Mouse (Mus musculus) embryonic facial prominence, embryonic 13.5 days (tissue): Measurements from ENCODE around the gene Csrp2. TPM values are rescaled to one million over a fixed set of nuclear protein-coding genes. Genes with fewer than 3 reads are reported as not detected.

ENCODE experiments used
- ATAC-seq: fragments of 200-750 bp; cut with Nextera tagmentation; 2 replicates; pipeline ENCODE4 v1.8.0; 2017; ENCODE audit warnings: low read depth; ENCODE audit not compliant: insufficient number of reproducible peaks, insufficient read depth, low FRiP score, low TSS enrichment
- H3K27ac ChIP-seq: fragments of 300-500 bp; sonication (generic); 2 replicates; pipeline ENCODE4 v1.5.1; 2015; ENCODE audit warnings: moderate library complexity, mild to moderate bottlenecking, inconsistent platforms
- H3K27me3 ChIP-seq: fragments of 300-500 bp; sonication (generic); 2 replicates; pipeline ENCODE4 v1.6.1; 2015; ENCODE audit warnings: mild to moderate bottlenecking, inconsistent platforms
- H3K36me3 ChIP-seq: fragments of 300-500 bp; sonication (generic); 2 replicates; pipeline ENCODE4 v1.6.1; 2015; ENCODE audit warnings: mild to moderate bottlenecking, inconsistent platforms
- H3K4me1 ChIP-seq: fragments of 300-500 bp; sonication (generic); 2 replicates; pipeline ENCODE4 v1.6.1; 2015; ENCODE audit warnings: inconsistent platforms
- H3K4me2 ChIP-seq: fragments of 300-500 bp; sonication (generic); 2 replicates; pipeline ENCODE4 v1.6.1; 2015; ENCODE audit warnings: moderate library complexity, mild to moderate bottlenecking, inconsistent platforms
- H3K4me3 ChIP-seq: fragments of 300-500 bp; sonication (generic); 2 replicates; pipeline ENCODE4 v1.5.1; 2015; ENCODE audit warnings: mild to moderate bottlenecking, inconsistent platforms
- H3K9ac ChIP-seq: fragments of 300-500 bp; sonication (generic); 2 replicates; pipeline ENCODE4 v1.6.1; 2015; ENCODE audit warnings: mild to moderate bottlenecking, inconsistent platforms
- H3K9me3 ChIP-seq: fragments of 300-500 bp; sonication (generic); 2 replicates; pipeline ENCODE4 v1.6.1; 2016; ENCODE audit warnings: inconsistent platforms
- WGBS: fragments of 180-500 bp; shearing (Covaris S2); methylation state at CpG from one replicate; pipeline ENCODE4 v1.1.7; 2015; ENCODE audit warnings: mixed read lengths; 5-methylcytosine and 5-hydroxymethylcytosine counted together
- polyA plus RNA-seq: library from polyadenylated mRNA; unstranded; fragments of >200 nt; fragmentation: Nextera tagmentation; extraction: Ambion mirVana; gene quantifications from 2 replicates; pipeline ENCODE4 v1.2.1, GENCODE M21; 2015

Csrp2 gene
- 149 and 155 TPM in 2 replicates for polyA plus RNA-seq

GRCm38 (mm10) chr10:110919531-110920343, at the start of gene Csrp2:
Gene Csrp2 (plus strand): TSS chr10:110919789.
- H3K9ac ChIP-seq, result peak within 1 kb of the TSS; percentile 87
- ATAC-seq, result peak; percentile 85
- under 1% methylated on average over 60 of the region's 67 CpGs for WGBS
- peak within 1 kb of the TSS; percentile 72 for H3K4me3 ChIP-seq
- H3K36me3 ChIP-seq, result no peaks in the 10 kb centered on the region
- H3K9me3 ChIP-seq, result no peaks in the 10 kb centered on the region
- H3K27me3 ChIP-seq, result no peaks in the 10 kb centered on the region
- H3K4me1 ChIP-seq, result peaks cover 42% of the 10 kb centered on the region
- H3K27ac ChIP-seq, result peak within 1 kb of the TSS; percentile 98
- H3K4me2 ChIP-seq, result peak within 1 kb of the TSS; percentile 90

GRCm38 (mm10) chr10:110874853-110875252, 44.7 kb upstream of the Csrp2 start:
- no peak overlapping the region for H3K27ac ChIP-seq
- no peak overlapping the region for H3K9ac ChIP-seq
- H3K4me1 ChIP-seq, result peaks cover 23% of the 10 kb centered on the region
- H3K4me3 ChIP-seq, result no peak overlapping the region
- no peaks in the 10 kb centered on the region for H3K27me3 ChIP-seq
- no peaks in the 10 kb centered on the region for H3K36me3 ChIP-seq
- 77% methylated on average over 8 of the region's 8 CpGs for WGBS
- no peak for ATAC-seq
- no peak overlapping the region for H3K4me2 ChIP-seq
- no peaks in the 10 kb centered on the region for H3K9me3 ChIP-seq

GRCm38 (mm10) chr10:110876956-110877355, 42.6 kb upstream of the Csrp2 start:
- H3K27ac ChIP-seq, result no peak overlapping the region
- no peak overlapping the region for H3K4me2 ChIP-seq
- no peaks in the 10 kb centered on the region for H3K27me3 ChIP-seq
- H3K9me3 ChIP-seq, result no peaks in the 10 kb centered on the region
- H3K4me3 ChIP-seq, result no peak overlapping the region
- H3K36me3 ChIP-seq, result no peaks in the 10 kb centered on the region
- H3K4me1 ChIP-seq, result peaks cover 25% of the 10 kb centered on the region
- no peak overlapping the region for H3K9ac ChIP-seq
- WGBS, result 86% methylated on average over 3 of the region's 3 CpGs
- ATAC-seq, result no peak

- H3K27ac ChIP-seq, result no peak overlapping the region; the same call in 1 of the 2 replicates
- H3K4me2 ChIP-seq, result no peak overlapping the region
- H3K36me3 ChIP-seq, result no peaks in the 10 kb centered on the region
- H3K4me1 ChIP-seq, result peaks cover 25% of the 10 kb centered on the region
- H3K9me3 ChIP-seq, result no peaks in the 10 kb centered on the region
- ATAC-seq, result no peak
- no peaks in the 10 kb centered on the region for H3K27me3 ChIP-seq
- H3K9ac ChIP-seq, result no peak overlapping the region
- WGBS, result 50% methylated on average over 8 of the region's 8 CpGs
- H3K4me3 ChIP-seq, result no peak overlapping the region
These were observed 41.7 kb upstream of the Csrp2 start for GRCm38 (mm10) chr10:110877851-110878250.

GRCm38 (mm10) chr10:110878641-110879040, 40.9 kb upstream of the Csrp2 start:
- H3K4me2 ChIP-seq, result no peak overlapping the region
- no peak overlapping the region for H3K4me3 ChIP-seq
- H3K27ac ChIP-seq, result 0 out of 2 replicates have a peak overlapping the region, but pooled peaks have one; percentile 34
- no peak for ATAC-seq
- no peak overlapping the region for H3K9ac ChIP-seq
- H3K27me3 ChIP-seq, result no peaks in the 10 kb centered on the region
- H3K9me3 ChIP-seq, result no peaks in the 10 kb centered on the region
- WGBS, result 32% methylated on average over 5 of the region's 5 CpGs
- peaks cover 25% of the 10 kb centered on the region for H3K4me1 ChIP-seq
- H3K36me3 ChIP-seq, result no peaks in the 10 kb centered on the region

- Histone ChIP-seq H3K27me3 (no peaks in the 10 kb centered on the region), H3K4me3 (no peak overlapping the region), H3K4me2 (no peak overlapping the region), H3K4me1 (peaks cover 25% of the 10 kb centered on the region), H3K36me3 (no peaks in the 10 kb centered on the region), H3K27ac (no peak overlapping the region), H3K9ac (no peak overlapping the region), H3K9me3 (no peaks in the 10 kb centered on the region)
- ATAC-seq, result no peak
- WGBS, result 18% methylated on average over 7 of the region's 7 CpGs
These were observed 40.0 kb upstream of the Csrp2 start for GRCm38 (mm10) chr10:110879426-110880066.

GRCm38 (mm10) chr10:110881346-110881745, 38.2 kb upstream of the Csrp2 start:
- Histone ChIP-seq H3K4me2 (no peak overlapping the region), H3K27ac (no peak overlapping the region), H3K36me3 (no peaks in the 10 kb centered on the region), H3K9ac (no peak overlapping the region), H3K4me3 (no peak overlapping the region), H3K9me3 (no peaks in the 10 kb centered on the region), H3K4me1 (peaks cover 25% of the 10 kb centered on the region), H3K27me3 (no peaks in the 10 kb centered on the region)
- 79% methylated on average over 7 of the region's 7 CpGs for WGBS
- ATAC-seq, result no peak

GRCm38 (mm10) chr10:110882701-110883100, 36.9 kb upstream of the Csrp2 start:
- Histone ChIP-seq H3K36me3 (no peaks in the 10 kb centered on the region), H3K9me3 (no peaks in the 10 kb centered on the region), H3K4me3 (no peak overlapping the region), H3K4me1 (peaks cover 24% of the 10 kb centered on the region), H3K27me3 (no peaks in the 10 kb centered on the region), H3K4me2 (no peak overlapping the region), H3K9ac (no peak overlapping the region), H3K27ac (no peak overlapping the region)
- no peak for ATAC-seq

GRCm38 (mm10) chr10:110890656-110891272, 28.8 kb upstream of the Csrp2 start:
- no peak for ATAC-seq
- no peak overlapping the region for H3K27ac ChIP-seq
- H3K27me3 ChIP-seq, result no peaks in the 10 kb centered on the region
- no peaks in the 10 kb centered on the region; the same call in 1 of the 2 replicates for H3K9me3 ChIP-seq
- 50% methylated on average over 7 of the region's 7 CpGs for WGBS
- H3K4me1 ChIP-seq, result no peaks in the 10 kb centered on the region
- H3K36me3 ChIP-seq, result no peaks in the 10 kb centered on the region
- H3K4me2 ChIP-seq, result no peak overlapping the region
- H3K9ac ChIP-seq, result no peak overlapping the region
- no peak overlapping the region for H3K4me3 ChIP-seq

GRCm38 (mm10) chr10:110899744-110900501, 19.7 kb upstream of the Csrp2 start:
- 50% methylated on average over 13 of the region's 13 CpGs for WGBS
- no peak overlapping the region for H3K4me3 ChIP-seq
- H3K9me3 ChIP-seq, result 0 out of 2 replicates have a peak, but pooled peaks cover 3% of the 10 kb centered on the region
- no peak overlapping the region for H3K27ac ChIP-seq
- H3K27me3 ChIP-seq, result no peaks in the 10 kb centered on the region
- no peaks in the 10 kb centered on the region for H3K36me3 ChIP-seq
- no peak overlapping the region for H3K9ac ChIP-seq
- no peak overlapping the region for H3K4me2 ChIP-seq
- no peak for ATAC-seq
- no peaks in the 10 kb centered on the region for H3K4me1 ChIP-seq

- no peaks in the 10 kb centered on the region for H3K27me3 ChIP-seq
- ATAC-seq, result no peak
These were observed 15.7 kb upstream of the Csrp2 start for GRCm38 (mm10) chr10:110903862-110904261.

More at GRCm38 (mm10) chr10:110903862-110904261, 15.7 kb upstream of the Csrp2 start:
- Histone ChIP-seq H3K36me3 (no peaks in the 10 kb centered on the region), H3K9ac (no peak overlapping the region), H3K4me1 (no peaks in the 10 kb centered on the region), H3K4me3 (no peak overlapping the region), H3K9me3 (no peaks in the 10 kb centered on the region), H3K27ac (no peak overlapping the region), H3K4me2 (no peak overlapping the region)
- 92% methylated on average over 3 of the region's 3 CpGs for WGBS
